Mouse (Mus musculus) forebrain, embryonic 15.5 days (tissue): ENCODE measurements around the gene Arrdc5. TPM values are rescaled to one million over a fixed set of nuclear protein-coding genes. Genes with fewer than 3 reads are reported as not detected.

Source experiments
- ATAC-seq: fragments of 200-750 bp; cut with Nextera tagmentation; replicated peaks from 2 replicates; pipeline ENCODE4 v1.8.0; 2017; ENCODE audit warnings: mild to moderate bottlenecking, moderate TSS enrichment, moderate library complexity
- H3K27ac ChIP-seq: fragments of 300-500 bp; sonication (generic); replicated peaks from 2 replicates; pipeline ENCODE4 v1.5.1; 2015; ENCODE audit warnings: mild to moderate bottlenecking, inconsistent platforms
- H3K27me3 ChIP-seq: fragments of 300-500 bp; sonication (generic); 2 replicates; pipeline ENCODE4 v1.6.1; 2015; ENCODE audit warnings: inconsistent platforms
- H3K36me3 ChIP-seq: fragments of 300-500 bp; sonication (generic); 2 replicates; pipeline ENCODE4 v1.6.1; 2015; ENCODE audit warnings: mild to moderate bottlenecking, inconsistent platforms
- H3K4me1 ChIP-seq: fragments of 300-500 bp; sonication (generic); 2 replicates; pipeline ENCODE4 v1.6.1; 2015; ENCODE audit warnings: inconsistent platforms
- H3K4me2 ChIP-seq: fragments of 300-500 bp; sonication (generic); replicated peaks from 2 replicates; pipeline ENCODE4 v1.6.1; 2015; ENCODE audit warnings: mild to moderate bottlenecking, inconsistent platforms
- H3K4me3 ChIP-seq: fragments of 300-500 bp; sonication (generic); 2 replicates; pipeline ENCODE4 v1.5.1; 2015; ENCODE audit warnings: mild to moderate bottlenecking, inconsistent platforms
- H3K9ac ChIP-seq: fragments of 300-500 bp; sonication (generic); replicated peaks from 2 replicates; pipeline ENCODE4 v1.6.1; 2015; ENCODE audit warnings: mild to moderate bottlenecking, inconsistent platforms
- H3K9me3 ChIP-seq: fragments of 300-500 bp; sonication (generic); 2 replicates; pipeline ENCODE4 v1.6.1; 2016; ENCODE audit warnings: inconsistent platforms
- WGBS: fragments of 180-500 bp; shearing (Covaris S2); methylation state at CpG from one replicate; pipeline ENCODE4 v1.1.7; 2015; ENCODE audit warnings: mixed read lengths; 5-methylcytosine and 5-hydroxymethylcytosine counted together
- polyA plus RNA-seq: library from polyadenylated mRNA; unstranded; fragments of >200 nt; fragmentation: Nextera tagmentation; extraction: Ambion mirVana; gene quantifications from 2 replicates; pipeline ENCODE4 v1.2.1, GENCODE M21; 2015

The Arrdc5 gene
- polyA plus RNA-seq, 1 experiment from 2014 or later, result not detected

DNA sequence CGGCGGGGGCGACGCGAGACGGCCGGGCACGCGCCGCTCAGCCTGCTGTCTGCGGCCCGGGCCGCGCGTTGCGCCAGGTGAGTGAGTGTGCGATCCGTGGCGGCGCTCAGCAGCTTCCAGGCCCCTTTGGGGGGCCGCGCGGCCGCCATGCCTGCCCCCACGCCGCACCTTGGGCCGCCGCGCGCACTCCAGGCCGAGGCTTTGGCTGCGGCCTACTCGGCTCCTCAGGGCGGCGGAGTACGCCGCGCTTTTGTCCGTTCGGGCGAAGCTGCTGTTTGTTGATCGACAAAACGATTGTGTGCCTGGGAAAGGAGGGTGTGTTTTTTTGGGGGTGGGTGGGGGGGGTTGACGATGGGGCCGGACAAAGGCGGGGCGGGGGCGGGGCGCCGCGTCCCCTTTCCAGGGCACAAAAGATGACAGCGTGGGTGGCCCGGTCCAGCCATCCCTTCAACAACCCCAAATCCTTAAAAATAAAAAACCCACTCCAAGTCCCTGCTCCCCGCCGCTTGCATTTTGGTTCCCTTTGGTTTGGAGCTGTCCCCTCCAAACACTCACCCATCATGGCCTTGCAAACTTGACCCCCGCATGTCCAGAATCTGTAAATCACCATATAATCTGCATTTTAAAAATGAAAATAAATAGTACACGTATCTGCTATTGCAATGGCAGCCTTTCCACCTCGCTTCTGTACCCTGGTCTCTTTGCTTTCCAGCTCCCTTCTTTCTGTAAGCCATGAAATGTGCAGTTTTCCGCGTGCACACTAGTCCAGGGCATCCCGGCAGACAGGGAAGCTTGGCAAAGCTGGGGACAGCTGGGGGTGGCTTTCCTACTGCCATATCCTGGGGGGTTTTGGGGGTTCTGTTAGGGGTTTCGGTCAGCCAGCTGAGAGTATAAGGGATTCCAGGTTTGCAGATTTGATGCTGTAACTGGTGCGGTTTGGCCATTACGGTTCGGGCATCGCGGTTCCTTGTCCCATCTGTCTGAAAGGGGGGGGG is 26.4 kb upstream of the Arrdc5 start:
- Histone ChIP-seq H3K4me3 (peak overlapping the region; percentile 98), H3K27me3 (no peaks in the 10 kb centered on the region), H3K4me2 (peak overlapping the region; percentile 87), H3K4me1 (peaks cover 45% of the 10 kb centered on the region), H3K9ac (peak overlapping the region; percentile 95), H3K9me3 (no peaks in the 10 kb centered on the region), H3K27ac (peak overlapping the region; percentile 97), H3K36me3 (0 out of 2 replicates have a peak, but pooled peaks cover 2% of the 10 kb centered on the region)
- 2% methylated on average over 66 of the region's 67 CpGs for WGBS
- ATAC-seq, result peak; percentile 45

DNA sequence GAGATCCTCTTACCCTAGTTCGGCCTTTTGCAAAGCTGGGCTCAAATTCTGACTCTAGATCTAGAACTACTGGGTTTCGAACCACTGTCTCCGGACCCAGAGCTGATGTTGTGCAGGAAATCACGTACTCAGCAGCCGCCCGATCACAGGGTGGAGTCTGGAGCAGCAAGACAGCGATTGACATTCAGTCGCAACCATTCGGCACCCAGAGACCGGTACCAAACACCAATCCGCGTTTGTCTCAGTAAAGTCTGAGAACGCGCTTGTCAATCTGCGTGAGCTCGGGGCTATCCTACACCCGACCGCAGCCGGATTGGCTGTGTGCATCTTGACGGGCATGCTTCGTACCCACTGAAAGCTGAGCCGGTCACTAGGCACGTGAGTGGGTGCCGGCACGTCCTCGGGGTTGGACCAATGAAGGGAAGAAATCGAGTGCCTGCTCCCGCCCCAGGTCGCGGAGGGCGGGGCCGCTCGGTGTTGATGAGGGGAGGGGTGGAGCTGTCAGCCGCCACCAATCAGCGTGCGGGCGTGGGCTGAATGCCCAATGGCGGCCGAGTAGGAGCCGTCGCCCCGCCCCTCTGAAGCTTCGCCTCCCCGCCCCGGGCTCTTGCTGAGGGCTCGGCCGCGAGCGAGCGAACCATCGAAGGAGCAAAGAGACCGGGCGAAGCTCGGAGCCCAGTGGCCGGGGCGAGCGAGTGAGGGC is 25.5 kb upstream of the Arrdc5 start, which contains the start of gene Kdm4b:
Gene Kdm4b, plus strand, starts transcription at position 613 of the 703 bp plus-strand sequence.
- Histone ChIP-seq H3K36me3 (0 out of 2 replicates have a peak, but pooled peaks cover 6% of the 10 kb centered on the region), H3K27me3 (no peaks in the 10 kb centered on the region), H3K9ac (peak within 1 kb of the TSS; percentile 95), H3K4me1 (peaks cover 37% of the 10 kb centered on the region), H3K9me3 (no peaks in the 10 kb centered on the region), H3K27ac (peak within 1 kb of the TSS; percentile 97), H3K4me2 (peak within 1 kb of the TSS; percentile 87), H3K4me3 (peak within 1 kb of the TSS; percentile 98)
- WGBS, result under 1% methylated on average over 56 of the region's 57 CpGs
- ATAC-seq, result peak; percentile 100

DNA sequence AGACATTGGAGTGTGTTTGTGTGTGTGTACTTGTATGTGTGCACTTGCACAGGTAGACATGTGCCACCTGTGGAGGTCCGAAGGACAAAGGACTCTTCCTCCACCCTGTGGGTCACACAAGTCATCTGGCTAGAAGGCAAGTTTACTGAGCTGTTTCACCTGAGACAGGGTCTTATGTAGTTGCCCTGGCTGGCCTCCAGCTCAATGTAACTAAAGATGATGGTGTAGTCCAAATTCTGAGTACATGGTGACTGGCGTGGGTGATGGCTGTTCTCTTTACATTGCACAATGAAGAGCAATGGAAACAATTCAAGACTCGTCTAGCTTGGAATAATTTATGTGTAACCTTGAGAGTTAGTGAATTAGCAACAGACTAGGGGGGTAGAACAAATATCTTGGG is 24.3 kb upstream of the Arrdc5 start:
- no peaks in the 10 kb centered on the region for H3K27me3 ChIP-seq
- H3K27ac ChIP-seq, result no peak overlapping the region
- no peaks in the 10 kb centered on the region for H3K9me3 ChIP-seq
- ATAC-seq, result no peak
- WGBS, result 57% methylated on average over 3 of the region's 3 CpGs
- H3K9ac ChIP-seq, result no peak overlapping the region
- peaks cover 27% of the 10 kb centered on the region for H3K4me1 ChIP-seq
- H3K4me3 ChIP-seq, result no peak overlapping the region
- H3K36me3 ChIP-seq, result 0 out of 2 replicates have a peak, but pooled peaks cover 6% of the 10 kb centered on the region
- no peak overlapping the region for H3K4me2 ChIP-seq

DNA sequence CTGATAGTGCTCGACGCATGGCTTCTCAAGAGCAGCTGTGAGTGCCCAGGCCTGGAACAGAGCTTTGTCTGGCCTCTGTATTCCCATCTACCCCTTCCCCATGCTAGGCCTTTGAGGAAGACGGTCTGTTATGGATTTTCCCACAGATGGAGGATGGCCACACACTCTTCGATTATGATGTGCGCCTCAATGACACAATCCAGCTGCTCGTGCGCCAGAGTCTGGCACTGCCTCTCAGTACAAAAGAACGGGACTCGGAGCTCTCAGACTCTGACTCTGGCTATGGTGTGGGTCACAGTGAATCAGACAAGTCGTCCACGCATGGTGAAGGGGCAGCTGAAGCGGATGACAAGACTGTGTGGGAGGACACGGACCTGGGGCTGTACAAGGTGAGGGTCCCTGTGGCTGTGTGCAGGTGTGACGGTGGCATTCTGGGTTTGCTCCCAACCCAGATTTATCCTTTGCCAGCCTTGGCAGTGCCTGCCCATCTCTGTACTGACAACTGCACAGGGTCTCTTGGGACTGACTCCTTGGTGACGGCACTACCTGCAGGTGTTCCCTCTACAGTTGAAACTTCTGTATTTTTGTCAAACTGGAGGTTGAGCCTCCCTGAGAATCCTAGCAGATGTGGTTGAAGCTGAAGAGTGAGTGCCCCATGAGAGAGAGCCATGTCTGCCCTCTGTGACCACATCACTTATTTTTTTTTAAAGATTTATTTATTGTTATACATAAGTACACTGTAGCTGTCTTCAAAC is 9.3 kb upstream of the Arrdc5 start:
- H3K4me1 ChIP-seq, result peaks cover 16% of the 10 kb centered on the region
- no peaks in the 10 kb centered on the region; the same call in 1 of the 2 replicates for H3K36me3 ChIP-seq
- 91% methylated on average over 15 of the region's 15 CpGs for WGBS
- H3K27me3 ChIP-seq, result no peaks in the 10 kb centered on the region
- no peaks in the 10 kb centered on the region for H3K9me3 ChIP-seq
- no peak for ATAC-seq
- H3K4me3 ChIP-seq, result no peak overlapping the region
- H3K4me2 ChIP-seq, result no peak overlapping the region
- H3K27ac ChIP-seq, result no peak overlapping the region
- no peak overlapping the region for H3K9ac ChIP-seq

DNA sequence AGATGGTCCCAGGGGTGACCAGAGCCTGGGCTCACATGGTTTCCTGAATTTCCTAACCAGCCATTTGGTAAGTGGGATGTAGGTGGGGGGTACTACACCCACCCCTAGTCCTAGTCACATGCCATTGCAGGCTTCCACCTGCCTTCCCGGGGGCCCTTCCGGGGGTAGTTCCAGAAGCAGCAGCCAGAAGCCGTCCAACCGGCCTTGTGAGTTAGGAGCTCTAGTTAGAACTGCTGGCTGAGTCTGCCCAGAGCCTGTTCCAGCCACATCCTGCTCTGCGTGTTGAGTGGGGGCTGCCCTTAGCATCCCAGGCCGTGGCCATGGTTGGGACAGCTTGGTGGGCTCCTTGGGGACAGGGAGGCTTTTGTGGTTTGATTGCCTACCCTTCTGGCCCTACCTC is 8.0 kb upstream of the Arrdc5 start:
- Histone ChIP-seq H3K27ac (no peak overlapping the region), H3K36me3 (no peaks in the 10 kb centered on the region; the same call in 1 of the 2 replicates), H3K4me2 (no peak overlapping the region), H3K9ac (no peak overlapping the region), H3K27me3 (no peaks in the 10 kb centered on the region), H3K9me3 (no peaks in the 10 kb centered on the region), H3K4me1 (peaks cover 23% of the 10 kb centered on the region), H3K4me3 (no peak overlapping the region)
- 87% methylated on average over 6 of the region's 6 CpGs for WGBS
- ATAC-seq, result no peak

DNA sequence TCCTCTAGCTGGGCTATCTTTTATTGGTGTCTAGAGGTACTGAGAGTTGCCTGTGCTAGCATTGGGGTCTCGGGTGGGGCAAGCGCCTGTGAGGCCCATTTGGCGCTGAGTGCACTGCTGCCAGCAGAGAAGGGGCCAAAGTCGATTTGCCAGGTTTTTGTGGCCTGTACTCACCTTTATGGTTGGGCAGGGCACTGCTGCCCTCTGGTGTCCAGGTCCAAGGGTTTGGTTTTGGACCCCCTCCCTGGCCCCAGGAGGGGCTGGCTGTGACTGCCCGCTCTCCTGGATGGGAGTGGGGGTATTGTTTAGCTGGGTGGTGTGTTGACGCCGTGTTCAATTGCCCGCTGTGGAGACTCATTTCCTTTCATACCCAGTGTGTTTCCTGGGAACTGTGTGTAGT is 5.7 kb upstream of the Arrdc5 start:
- Histone ChIP-seq H3K4me1 (peaks cover 29% of the 10 kb centered on the region), H3K27ac (no peak overlapping the region), H3K9me3 (no peaks in the 10 kb centered on the region), H3K4me2 (peak overlapping the region; percentile 95), H3K9ac (no peak overlapping the region), H3K4me3 (peak overlapping the region; percentile 70; the same call in 1 of the 2 replicates), H3K36me3 (no peaks in the 10 kb centered on the region), H3K27me3 (no peaks in the 10 kb centered on the region)
- no peak for ATAC-seq
- 51% methylated on average over 8 of the region's 8 CpGs for WGBS

DNA sequence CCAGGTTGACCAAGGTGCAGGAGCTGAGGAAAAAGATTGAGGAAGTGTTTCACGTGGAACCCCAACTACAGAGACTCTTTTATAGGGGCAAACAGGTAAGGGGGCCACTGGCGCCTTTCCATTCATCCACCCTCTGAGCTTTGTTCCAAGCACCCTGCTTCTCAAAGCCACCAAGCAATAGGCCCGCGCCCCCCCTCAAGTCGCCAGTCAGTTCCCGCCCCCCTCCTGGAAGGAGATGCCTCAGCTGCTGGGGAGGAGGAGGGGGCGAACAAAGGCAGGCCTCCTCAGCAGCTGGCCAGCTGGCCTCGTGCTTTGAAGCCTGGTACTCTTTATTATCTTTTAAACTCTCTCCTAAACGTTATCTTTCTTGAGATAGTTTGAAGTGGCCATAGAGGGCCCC is 5.1 kb upstream of the Arrdc5 start:
- Histone ChIP-seq H3K36me3 (no peaks in the 10 kb centered on the region), H3K4me1 (peaks cover 29% of the 10 kb centered on the region), H3K27me3 (no peaks in the 10 kb centered on the region), H3K4me2 (peak overlapping the region; percentile 95), H3K9ac (peak overlapping the region; percentile 50; the same call in 1 of the 2 replicates), H3K9me3 (no peaks in the 10 kb centered on the region), H3K27ac (no peak overlapping the region), H3K4me3 (peak overlapping the region; percentile 70)
- WGBS, result 17% methylated on average over 9 of the region's 9 CpGs
- no peak for ATAC-seq

DNA sequence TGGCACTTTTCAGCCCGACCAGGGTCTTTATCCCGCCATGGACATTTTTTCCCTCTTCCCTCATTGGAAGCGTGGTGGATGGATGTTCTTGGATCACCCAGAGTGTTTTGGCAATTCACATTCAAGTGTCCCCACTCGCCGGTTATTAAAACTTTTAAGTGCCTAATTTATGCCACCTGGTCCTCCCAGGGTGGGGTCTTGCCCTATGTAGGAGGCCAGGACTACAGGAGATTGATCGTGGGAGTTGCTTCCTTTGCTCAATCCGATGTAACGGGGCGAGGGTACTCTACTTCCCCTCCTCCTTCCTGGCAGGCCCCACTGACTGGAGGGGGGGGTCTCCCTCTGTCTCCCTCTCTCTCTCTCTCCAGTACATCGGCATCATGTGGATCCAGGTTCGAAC is 4.6 kb upstream of the Arrdc5 start:
- peak overlapping the region; percentile 50 for H3K9ac ChIP-seq
- no peaks in the 10 kb centered on the region for H3K27me3 ChIP-seq
- peak overlapping the region; percentile 70 for H3K4me3 ChIP-seq
- ATAC-seq, result no peak
- H3K4me2 ChIP-seq, result peak overlapping the region; percentile 95
- no peak overlapping the region for H3K27ac ChIP-seq
- H3K4me1 ChIP-seq, result peaks cover 29% of the 10 kb centered on the region
- H3K9me3 ChIP-seq, result no peaks in the 10 kb centered on the region
- no peaks in the 10 kb centered on the region for H3K36me3 ChIP-seq
- WGBS, result 11% methylated on average over 11 of the region's 11 CpGs

DNA sequence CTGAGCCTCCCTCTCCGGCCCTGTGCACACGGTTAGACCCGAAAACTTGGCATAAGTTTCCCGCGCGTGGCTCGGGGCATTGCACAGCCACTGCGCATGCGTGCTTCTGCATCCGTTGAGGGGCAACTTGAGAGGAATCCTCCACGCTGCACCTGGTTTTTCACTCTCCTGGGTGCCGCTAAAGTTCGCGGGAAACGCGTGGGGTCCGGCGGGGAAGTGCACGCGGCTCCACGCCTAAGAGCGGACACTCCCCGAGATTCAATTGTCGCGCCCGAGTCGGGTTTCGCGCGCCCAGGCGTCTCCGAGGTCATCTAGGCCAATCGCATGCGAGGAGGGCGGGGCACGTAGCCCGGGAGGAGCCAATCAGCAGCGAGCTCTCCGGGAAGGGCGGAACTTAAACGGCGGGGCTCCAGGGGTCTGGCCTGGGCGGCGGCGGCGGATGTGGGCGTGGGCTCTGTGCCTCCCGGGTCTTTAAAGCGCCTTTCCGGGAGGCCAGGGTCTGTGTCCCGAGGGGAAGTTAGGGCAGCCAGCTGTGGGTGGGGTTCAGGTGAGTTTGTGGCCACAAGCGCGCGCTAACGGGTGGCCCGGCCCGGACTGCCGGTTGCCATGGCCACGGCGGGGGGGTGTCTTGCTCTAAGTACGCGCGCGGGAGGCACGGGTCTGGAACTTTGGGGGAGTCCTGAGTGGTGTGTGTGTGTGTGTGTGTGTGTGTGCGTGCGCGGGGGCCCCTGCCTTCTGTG is 3.9 kb upstream of the Arrdc5 start:
- peak; percentile 96 for ATAC-seq
- under 1% methylated on average over 68 of the region's 68 CpGs for WGBS
- no peaks in the 10 kb centered on the region for H3K36me3 ChIP-seq
- peak overlapping the region; percentile 65 for H3K27ac ChIP-seq
- peak overlapping the region; percentile 95 for H3K4me2 ChIP-seq
- H3K27me3 ChIP-seq, result no peaks in the 10 kb centered on the region
- no peaks in the 10 kb centered on the region for H3K9me3 ChIP-seq
- peak overlapping the region; percentile 50 for H3K9ac ChIP-seq
- H3K4me1 ChIP-seq, result peaks cover 29% of the 10 kb centered on the region
- H3K4me3 ChIP-seq, result peak overlapping the region; percentile 70

DNA sequence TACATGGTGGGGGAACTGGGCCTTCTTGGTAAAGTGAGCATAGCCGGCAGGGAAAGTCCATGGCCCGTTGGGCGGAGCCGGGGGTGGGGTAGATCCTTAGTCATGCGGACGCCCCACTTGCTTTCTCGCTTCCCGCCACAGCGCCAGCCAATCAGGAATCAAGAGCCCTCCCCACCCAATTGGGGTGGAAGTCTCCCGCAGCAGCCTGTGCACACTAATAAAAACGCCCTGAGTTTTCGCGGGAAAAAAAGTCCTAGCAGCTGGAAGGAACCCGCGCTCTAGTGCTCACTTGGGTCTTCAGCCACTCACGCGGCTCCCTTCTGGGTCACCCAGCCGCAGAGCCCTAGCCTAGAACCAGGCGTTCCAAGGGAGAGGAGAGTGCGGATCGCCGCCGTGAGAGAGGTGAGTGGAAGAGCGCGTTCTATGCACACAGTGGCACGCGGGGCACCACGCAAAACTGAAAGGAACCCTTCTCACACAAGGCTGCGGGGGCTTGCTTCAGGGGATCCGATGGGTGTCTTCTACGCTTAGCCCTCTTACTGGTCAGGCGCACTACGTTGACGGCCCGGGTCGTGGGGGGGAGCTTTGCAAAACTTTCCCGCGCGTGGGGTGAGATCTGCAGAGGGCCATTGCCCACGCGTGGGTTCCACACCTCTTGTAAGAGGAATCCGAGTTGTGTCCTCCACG is 3.2 kb upstream of the Arrdc5 start, which contains the start of gene Uhrf1:
Gene Uhrf1, plus strand, starts transcription at position 162 of the 687 bp plus-strand sequence.
- H3K4me3 ChIP-seq, result peak within 1 kb of the TSS; percentile 70
- H3K36me3 ChIP-seq, result no peaks in the 10 kb centered on the region
- peak; percentile 57 for ATAC-seq
- H3K4me2 ChIP-seq, result peak within 1 kb of the TSS; percentile 95
- H3K9me3 ChIP-seq, result no peaks in the 10 kb centered on the region
- peaks cover 29% of the 10 kb centered on the region for H3K4me1 ChIP-seq
- peak within 1 kb of the TSS; percentile 65 for H3K27ac ChIP-seq
- H3K27me3 ChIP-seq, result no peaks in the 10 kb centered on the region
- peak within 1 kb of the TSS; percentile 50 for H3K9ac ChIP-seq
- under 1% methylated on average over 43 of the region's 43 CpGs for WGBS
